Mouse (Mus musculus) brain, embryonic 14.5 days (tissue): ENCODE results near the gene Nkx6-2. TPM values are rescaled to one million over a fixed set of nuclear protein-coding genes. Genes with fewer than 3 reads are reported as not detected.
A peak's percentile ranks its signal among the peaks of the same experiment; 100 is the strongest.

Source experiments
- DNase-seq: peaks from one replicate; pipeline ENCODE4 v3.0.0-alpha.2; 2011; ENCODE audit warnings: low read depth
- CTCF ChIP-seq: fragments of 200-500 bp; IDR thresholded peaks from 2 replicates; pipeline ENCODE4 v1.5.1; 2012; ENCODE audit warnings: inconsistent platforms, mild to moderate bottlenecking, moderate library complexity, borderline replicate concordance; ENCODE audit not compliant: insufficient read depth, insufficient read length; ENCODE audit errors: extremely low read depth
- POLR2A ChIP-seq: fragments of 200-500 bp; IDR thresholded peaks from 2 replicates; pipeline ENCODE4 v1.6.1; 2012; ENCODE audit warnings: mild to moderate bottlenecking, inconsistent platforms, borderline replicate concordance; ENCODE audit not compliant: poor library complexity, insufficient read depth, insufficient read length, severe bottlenecking; ENCODE audit errors: extremely low read depth
- polyA plus RNA-seq: library from polyadenylated mRNA; depleted of rRNA; stranded (reverse); fragments of >200 nt; gene quantifications from 2 replicates; pipeline ENCODE4 v1.2.3, GENCODE M21; 2012; rRNA removed

Nkx6-2 gene
- 5.4 and 6.8 TPM in 2 replicates for polyA plus RNA-seq

DNA sequence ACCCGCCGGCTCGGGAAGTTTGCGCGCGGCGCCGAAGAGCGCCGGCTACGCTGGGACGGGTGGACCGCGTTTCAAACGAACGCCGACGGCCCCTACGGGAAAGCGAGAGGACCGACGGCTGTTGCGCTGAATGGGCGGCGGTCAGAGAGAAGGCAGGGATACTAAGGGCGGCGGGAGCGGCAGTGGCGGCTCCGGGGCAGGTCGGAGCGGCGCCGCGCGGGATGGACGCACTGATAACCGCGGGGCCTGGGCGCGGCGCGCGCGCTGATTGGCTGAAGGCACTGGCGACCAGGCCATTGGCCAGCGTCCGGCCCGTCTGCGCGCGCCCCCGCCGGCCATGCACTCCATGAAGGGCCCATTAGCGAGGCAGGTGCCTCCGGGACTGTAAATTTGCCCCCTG is at the start of gene Nkx6-2:
Gene Nkx6-2, minus strand, starts transcription at position 203 of the 400 bp plus-strand sequence.
- TF ChIP-seq CTCF (no peak), POLR2A (no peak)
- DNase-seq: peak; percentile 68

DNA sequence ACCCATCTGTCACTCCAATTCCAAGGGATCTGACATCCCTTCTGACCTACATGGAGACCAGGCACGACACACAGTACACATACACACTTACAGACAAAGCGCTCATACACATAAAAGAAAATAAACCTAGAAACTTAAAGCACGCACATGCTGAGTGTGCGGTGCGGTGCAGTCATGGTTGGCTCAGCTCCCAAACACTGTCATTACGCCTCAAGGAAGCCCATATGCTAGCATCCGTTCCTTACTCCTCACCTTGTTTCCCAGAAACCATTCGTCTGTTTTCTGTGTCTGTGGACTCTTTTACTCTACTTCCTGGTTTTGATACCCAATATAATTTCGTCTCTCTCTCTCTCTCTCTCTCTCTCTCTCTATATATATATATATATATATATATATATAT is 42.6 kb upstream of the Nkx6-2 start:
- DNase-seq: peak; percentile 76
- TF ChIP-seq POLR2A: no peak
- no peak for TF ChIP-seq CTCF

DNA sequence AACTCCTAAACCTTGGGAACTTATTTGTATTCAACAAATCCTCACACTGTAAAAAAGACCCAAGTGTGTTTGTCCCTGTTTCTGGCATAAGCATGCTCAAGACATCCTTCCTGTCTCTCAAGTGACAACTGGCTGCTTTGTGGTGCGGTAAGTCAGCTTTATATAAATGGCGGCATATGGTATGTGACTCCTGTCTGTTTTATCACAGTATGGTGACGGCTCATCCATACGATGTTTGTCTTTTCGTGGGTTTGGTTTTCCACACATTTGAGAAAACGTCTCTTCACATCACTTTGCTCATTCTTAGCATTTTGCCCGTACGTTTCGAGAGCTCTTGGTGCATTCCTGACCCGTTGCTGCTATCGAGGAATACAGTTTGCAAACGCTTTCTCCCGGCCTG is 40.0 kb upstream of the Nkx6-2 start:
- peak; percentile 68 for DNase-seq
- TF ChIP-seq CTCF: no peak
- no peak for TF ChIP-seq POLR2A

DNA sequence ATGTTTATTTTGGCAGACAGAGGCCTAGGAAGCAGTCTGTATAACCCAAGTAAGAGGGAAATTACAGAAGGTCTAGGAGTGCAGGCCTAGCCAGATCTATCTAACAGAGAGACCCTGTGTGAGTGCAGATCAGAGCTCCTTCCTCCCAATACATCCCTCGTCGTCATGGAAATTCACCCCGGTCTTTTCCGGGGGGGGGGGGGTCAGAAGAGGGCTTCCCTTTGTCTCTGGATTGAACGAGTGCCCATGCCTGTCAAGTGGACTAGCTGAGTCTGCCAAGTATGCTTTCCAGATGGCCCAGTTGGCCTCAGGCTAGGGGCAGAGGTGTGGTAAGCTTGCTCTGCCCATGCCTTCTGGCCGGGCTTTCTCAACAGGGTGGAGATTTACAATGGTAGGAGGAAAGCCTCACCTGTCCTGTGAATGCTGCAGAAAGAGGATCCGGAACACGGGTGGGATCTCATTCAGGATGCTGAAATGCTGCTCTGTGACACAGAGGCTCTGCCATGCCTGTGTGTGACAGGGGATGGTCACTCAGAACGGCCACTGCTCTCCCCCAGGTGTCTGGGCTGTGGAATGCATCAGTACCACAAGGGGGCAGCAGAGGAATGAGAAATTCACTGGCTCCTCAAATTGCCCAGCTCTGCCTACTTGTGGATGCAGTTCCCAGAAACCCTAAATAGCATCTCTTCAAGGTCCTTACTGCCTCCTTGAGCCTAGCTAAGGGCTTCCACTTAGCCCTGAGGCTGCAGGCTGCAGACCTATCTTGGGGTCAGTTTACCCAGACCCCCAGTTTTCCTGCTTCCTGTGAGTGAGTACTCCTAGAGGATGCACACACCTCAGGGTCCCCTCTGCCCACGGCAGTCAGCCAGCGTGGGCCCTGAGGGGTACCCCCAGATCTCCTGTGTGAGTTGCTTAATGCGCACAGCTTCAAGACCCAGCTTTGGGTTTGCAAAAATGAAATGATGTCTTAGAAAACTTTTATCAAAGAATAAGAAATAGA is 33.5 kb upstream of the Nkx6-2 start:
- TF ChIP-seq POLR2A: no peak
- peak; percentile 92 for TF ChIP-seq CTCF
- DNase-seq: peak; percentile 88

DNA sequence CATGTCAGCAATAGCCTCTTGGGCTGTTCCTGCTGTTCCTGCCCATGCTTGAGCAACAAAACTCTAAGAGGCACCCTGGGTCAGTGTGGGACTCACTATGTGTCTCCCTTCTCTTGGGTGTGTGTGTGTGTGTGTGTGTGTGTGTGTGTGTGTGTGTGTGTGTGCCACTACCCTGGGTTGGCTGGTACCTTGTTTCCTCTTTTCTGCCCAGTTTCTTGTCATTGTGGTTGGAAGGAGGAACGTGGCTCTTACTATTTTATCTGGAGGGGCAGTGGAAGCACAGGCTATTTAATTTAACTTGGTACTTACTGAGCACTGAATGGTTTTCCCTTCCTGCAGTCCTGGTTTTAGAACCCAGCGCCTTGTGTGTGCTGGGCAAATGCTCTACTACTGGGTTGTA is 27.7 kb upstream of the Nkx6-2 start:
- TF ChIP-seq POLR2A (no peak), CTCF (no peak)
- DNase-seq: no peak

DNA sequence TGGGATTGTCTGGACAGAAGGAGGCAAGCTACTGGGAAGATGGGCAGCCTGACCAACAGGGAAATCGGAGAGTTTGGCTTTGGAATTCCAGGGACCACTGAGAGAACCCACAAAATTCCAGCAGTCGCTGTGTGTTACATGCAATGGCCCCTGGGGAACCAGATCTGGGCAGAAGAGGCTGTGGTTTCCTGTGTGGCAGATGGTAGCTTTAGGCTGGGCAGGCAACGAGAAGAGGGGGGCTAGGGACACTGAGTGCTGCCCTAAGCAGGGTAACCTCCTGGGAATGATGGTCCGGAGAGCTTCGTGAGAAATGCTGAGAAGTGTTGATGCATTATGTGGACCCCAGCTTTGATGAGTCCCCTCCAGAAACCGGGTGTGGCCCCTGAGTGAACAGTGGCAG is 13.3 kb upstream of the Nkx6-2 start:
- DNase-seq: no peak
- TF ChIP-seq POLR2A: no peak
- TF ChIP-seq CTCF: no peak

DNA sequence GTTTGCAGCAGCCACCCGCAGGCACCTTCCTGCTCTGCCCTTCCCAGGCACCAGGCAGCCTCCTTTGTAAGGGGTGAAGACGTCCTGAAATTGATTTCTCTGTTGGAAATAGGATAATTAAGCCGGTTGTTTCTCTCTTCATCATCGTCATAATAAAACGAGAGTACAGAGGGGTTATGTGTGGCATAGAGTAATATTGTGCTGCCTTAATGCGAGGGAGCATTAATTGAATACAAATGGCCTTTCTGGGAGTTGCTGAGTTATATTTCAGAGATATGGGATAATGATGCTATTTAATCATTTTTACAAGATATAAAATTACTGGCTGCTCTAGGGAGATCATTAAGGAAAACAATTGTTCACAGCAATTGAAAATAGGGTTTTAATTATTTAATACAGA is 12.7 kb upstream of the Nkx6-2 start:
- DNase-seq: no peak
- TF ChIP-seq POLR2A: no peak
- no peak for TF ChIP-seq CTCF

DNA sequence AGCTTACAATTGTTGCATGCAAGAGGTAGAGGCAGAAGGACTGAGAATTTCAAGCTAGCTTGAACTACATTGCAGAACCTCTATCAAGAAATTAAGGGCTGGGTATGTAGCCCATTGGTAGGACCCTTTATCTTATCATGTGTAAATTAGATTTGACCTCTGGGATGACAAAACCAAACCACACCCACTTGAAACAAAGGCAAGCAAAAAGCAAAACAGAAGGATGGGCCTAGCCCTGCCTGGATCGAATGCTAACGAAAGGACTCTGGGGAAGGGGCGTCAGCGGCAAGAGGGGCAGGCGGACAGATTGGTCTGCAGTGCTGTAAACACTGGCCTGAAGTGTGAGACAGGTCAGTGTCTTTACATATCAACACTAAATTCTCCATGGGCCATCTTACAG is 8.7 kb upstream of the Nkx6-2 start:
- TF ChIP-seq CTCF: no peak
- TF ChIP-seq POLR2A: no peak
- DNase-seq: no peak

DNA sequence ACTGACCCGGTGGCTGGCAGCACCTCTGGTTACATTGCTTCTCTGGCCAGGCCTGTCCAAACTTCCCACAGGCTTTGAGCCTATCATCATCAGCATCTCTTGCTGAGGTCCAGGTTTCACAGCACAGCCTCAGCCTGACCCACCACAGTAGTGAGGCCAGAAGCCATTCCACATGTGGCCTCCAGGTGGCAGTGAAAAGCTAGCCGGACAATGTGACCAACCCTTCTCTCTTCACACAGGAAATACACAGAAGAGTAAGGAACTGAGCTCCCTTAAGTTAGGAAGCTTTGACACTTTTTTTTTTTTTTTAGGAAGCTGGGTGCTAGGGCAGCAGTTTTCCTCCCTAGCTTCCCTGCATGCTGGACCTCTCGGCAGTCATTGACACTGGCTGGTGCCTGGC is 7.7 kb upstream of the Nkx6-2 start:
- peak; percentile 40 for DNase-seq
- TF ChIP-seq POLR2A: no peak
- TF ChIP-seq CTCF: peak; percentile 79

DNA sequence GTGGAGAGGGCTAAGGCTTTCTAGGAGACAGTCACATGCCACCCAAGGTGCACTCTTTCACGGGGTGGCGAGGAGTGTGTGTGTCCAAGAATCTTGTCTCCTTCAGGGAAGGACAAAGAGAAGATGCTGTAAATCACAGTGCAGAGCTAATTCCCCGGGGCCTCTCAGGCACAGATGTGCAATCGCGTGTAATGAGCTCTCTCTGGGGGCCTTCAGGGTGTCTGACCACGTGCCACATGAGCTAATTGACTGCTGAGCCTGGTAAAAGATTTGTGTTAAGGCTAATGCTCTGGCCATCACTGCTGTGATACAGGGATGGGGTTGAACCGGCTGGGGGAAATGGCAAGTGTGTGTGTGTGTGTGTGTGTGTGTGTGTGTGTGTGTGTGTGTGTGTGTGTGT is 5.3 kb upstream of the Nkx6-2 start:
- no peak for TF ChIP-seq CTCF
- no peak for TF ChIP-seq POLR2A
- DNase-seq: peak; percentile 34

DNA sequence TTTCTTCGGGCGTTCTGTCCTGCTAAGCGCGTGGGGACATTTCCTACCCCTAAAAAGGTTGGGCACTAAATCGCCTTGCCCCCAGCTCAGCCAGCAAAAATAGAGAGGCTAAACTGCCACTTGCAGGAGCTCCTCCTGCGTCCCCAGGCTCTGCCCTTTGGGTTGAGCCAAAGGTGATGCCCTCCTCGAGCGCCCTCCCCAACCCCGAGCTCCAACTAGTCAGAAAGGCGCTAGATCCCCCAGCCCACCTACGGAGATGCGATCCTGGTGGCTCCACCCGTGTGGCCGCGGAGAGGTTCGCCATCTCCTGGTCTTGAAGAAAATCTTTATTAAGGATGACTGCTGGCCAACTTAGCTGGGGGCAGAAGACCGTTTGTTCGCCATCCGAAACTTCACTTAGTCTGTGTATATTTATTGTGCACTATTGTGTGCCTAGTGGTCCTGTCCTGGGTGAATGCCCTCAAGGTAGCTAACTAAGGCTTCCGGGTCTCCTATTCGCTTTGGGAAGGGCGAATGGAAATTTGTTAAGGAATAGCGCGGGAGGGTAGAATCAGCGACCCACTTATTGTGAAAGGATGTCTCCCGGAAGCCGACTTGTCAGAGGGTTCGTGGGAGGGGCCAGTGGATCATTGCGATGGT is 2.7 kb upstream of the Nkx6-2 start:
- DNase-seq: no peak

More for the DNA sequence above, 2.7 kb upstream of the Nkx6-2 start:
- TF ChIP-seq CTCF: no peak
- TF ChIP-seq POLR2A: no peak
